Mouse (Mus musculus): ENCODE data around the gene Snx19.

DNA sequence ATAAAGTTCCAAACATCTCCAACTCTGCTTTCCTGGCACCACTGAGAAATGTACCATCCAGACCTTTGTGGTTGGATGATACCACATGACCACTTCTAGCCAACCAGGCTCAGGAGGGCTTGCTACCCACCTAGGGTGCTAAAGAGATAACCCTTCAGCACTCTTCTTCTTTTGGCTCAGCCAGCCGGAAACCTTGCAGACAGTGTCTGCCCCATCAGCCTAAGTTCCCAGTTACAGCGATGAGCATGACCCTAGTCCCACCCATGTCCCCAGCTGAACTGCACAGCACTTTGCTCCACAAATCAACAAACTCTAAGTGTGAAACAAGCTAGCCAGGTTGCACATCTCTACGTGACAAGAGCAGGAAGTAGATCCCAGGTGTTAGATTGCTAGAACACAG is 57.3 kb downstream of the Snx19 start:
- no peak for TF ChIP-seq POLR2A (IDR thresholded peaks at IDR 0.05; ENCODE audit: control insufficient read depth, low read depth, low read length)
- no peak for TF ChIP-seq CTCF (IDR thresholded peaks at IDR 0.05; ENCODE audit: control insufficient read depth, insufficient read depth, insufficient replicate concordance, low read depth, low read length)

All from testis, adult 2 months (tissue).